Mouse (Mus musculus) T-helper 1 cell (primary cell): Measurements from ENCODE around the gene Rarres2.

Source experiments
- in situ Hi-C: fragments of 300-600 bp; cut with MboI, MseI; formaldehyde crosslinking; loops from one replicate; pipeline ENCODE4 v1.15.1; 2025; ENCODE audit warnings: high pct_unique_total_duplicates

Gene Rarres2

GRCm38 (mm10) chr6:48572572-48573061, at the start of gene Rarres2:
Gene Rarres2, minus strand, starts transcription at chr6:48572789.
- in situ Hi-C loops = no loop called here

GRCm38 (mm10) chr6:48620031-48620430, 47.4 kb upstream of the Rarres2 start:
- in situ Hi-C loops = no loop called here

GRCm38 (mm10) chr6:48614756-48615155, 42.2 kb upstream of the Rarres2 start:
- in situ Hi-C loops = no loop called here

GRCm38 (mm10) chr6:48613464-48613863, 40.9 kb upstream of the Rarres2 start:
- in situ Hi-C loops = no loop called here

- in situ Hi-C loops = no loop called here
Measured at GRCm38 (mm10) chr6:48610657-48611056, 38.1 kb upstream of the Rarres2 start.

GRCm38 (mm10) chr6:48609512-48609911, 36.9 kb upstream of the Rarres2 start:
- in situ Hi-C loops = no loop called here

- in situ Hi-C loops = no loop called here
Measured at GRCm38 (mm10) chr6:48608124-48608523, 35.5 kb upstream of the Rarres2 start.

GRCm38 (mm10) chr6:48602080-48602741, 29.6 kb upstream of the Rarres2 start:
- in situ Hi-C loops = no loop called here

- in situ Hi-C loops = no loop called here
Measured at GRCm38 (mm10) chr6:48601271-48602079, 28.9 kb upstream of the Rarres2 start, which contains the start of gene Zfp775. Gene Zfp775, plus strand, starts transcription at chr6:48602063.

- in situ Hi-C loops = no loop called here
Measured at GRCm38 (mm10) chr6:48600594-48600993, 28.0 kb upstream of the Rarres2 start.

- in situ Hi-C loops = no loop called here
Measured at GRCm38 (mm10) chr6:48597233-48597625, 24.6 kb upstream of the Rarres2 start.

- in situ Hi-C loops = no loop called here
Measured at GRCm38 (mm10) chr6:48596545-48597232, 24.1 kb upstream of the Rarres2 start.

GRCm38 (mm10) chr6:48595278-48595677, 22.7 kb upstream of the Rarres2 start:
- in situ Hi-C loops = no loop called here

GRCm38 (mm10) chr6:48594043-48594738, 21.6 kb upstream of the Rarres2 start:
- in situ Hi-C loops = no loop called here

- in situ Hi-C loops = no loop called here
Measured at GRCm38 (mm10) chr6:48593158-48594042, 20.8 kb upstream of the Rarres2 start, which contains the start of the genes Repin1 and Gm44965. Gene Repin1, plus strand, starts transcription at chr6:48593883. Gene Gm44965, plus strand, starts transcription at chr6:48593941.

- in situ Hi-C loops = no loop called here
Measured at GRCm38 (mm10) chr6:48591871-48592270, 19.3 kb upstream of the Rarres2 start.

GRCm38 (mm10) chr6:48591221-48591845, 18.7 kb upstream of the Rarres2 start:
- in situ Hi-C loops = no loop called here

- in situ Hi-C loops = loop anchor here (5.0 kb wide), 1 partner anchor 77 kb away; no protein-coding TSS in a partner anchor
Measured at GRCm38 (mm10) chr6:48589194-48589750, 16.7 kb upstream of the Rarres2 start, which contains the start of gene Gm45021. Gene Gm45021, plus strand, starts transcription at chr6:48589610.

GRCm38 (mm10) chr6:48582037-48582436, 9.4 kb upstream of the Rarres2 start:
- in situ Hi-C loops = no loop called here
